Mouse (Mus musculus) stomach, embryonic 16.5 days (tissue): ENCODE data around the gene Frmd7. TPM values are rescaled to one million over a fixed set of nuclear protein-coding genes. Genes with fewer than 3 reads are reported as not detected.

Experiments used
- ATAC-seq: fragments of 200-750 bp; cut with Nextera tagmentation; 2 replicates; pipeline ENCODE4 v1.8.0; 2017; ENCODE audit warnings: moderate number of reproducible peaks, moderate TSS enrichment; ENCODE audit not compliant: insufficient read depth, low FRiP score
- H3K27ac ChIP-seq: fragments of 300-500 bp; sonication (generic); 2 replicates; pipeline ENCODE4 v1.5.1; 2014; ENCODE audit warnings: low read length
- H3K27me3 ChIP-seq: fragments of 300-500 bp; sonication (generic); 2 replicates; pipeline ENCODE4 v1.6.1; 2014; ENCODE audit warnings: low read length, control low read depth, mixed read lengths; ENCODE audit not compliant: control insufficient read depth, insufficient read depth
- H3K36me3 ChIP-seq: fragments of 300-500 bp; sonication (generic); 2 replicates; pipeline ENCODE4 v1.6.1; 2014; ENCODE audit warnings: low read length; ENCODE audit not compliant: control insufficient read depth, insufficient read depth
- H3K4me1 ChIP-seq: fragments of 300-500 bp; sonication (generic); 2 replicates; pipeline ENCODE4 v1.6.1; 2014; ENCODE audit warnings: low read length, control low read depth, mixed read lengths; ENCODE audit not compliant: control insufficient read depth, insufficient read depth
- H3K4me2 ChIP-seq: fragments of 300-500 bp; sonication (generic); 2 replicates; pipeline ENCODE4 v1.6.1; 2014; ENCODE audit warnings: low read depth, low read length, mixed read lengths
- H3K4me3 ChIP-seq: fragments of 300-500 bp; sonication (generic); replicated peaks from 2 replicates; pipeline ENCODE4 v1.5.1; 2014; ENCODE audit warnings: mild to moderate bottlenecking, low read length
- H3K9ac ChIP-seq: fragments of 300-500 bp; sonication (generic); 2 replicates; pipeline ENCODE4 v1.6.1; 2014; ENCODE audit warnings: low read length
- H3K9me3 ChIP-seq: fragments of 300-500 bp; sonication (generic); replicated peaks from 2 replicates; pipeline ENCODE4 v1.6.1; 2016; ENCODE audit warnings: low read length, control low read depth; ENCODE audit not compliant: control insufficient read depth
- WGBS: fragments of 180-500 bp; shearing (Covaris S2); extraction: QIAGEN DNeasy Blood & Tissue Kit; methylation state at CpG from one replicate; pipeline ENCODE4 v1.1.7; 2014; 5-methylcytosine and 5-hydroxymethylcytosine counted together
- polyA plus RNA-seq: library from polyadenylated mRNA; unstranded; fragments of >200 nt; fragmentation: Nextera tagmentation; extraction: Ambion mirVana; gene quantifications from 2 replicates; pipeline ENCODE4 v1.2.1, GENCODE M21; 2015

Gene Frmd7
- polyA plus RNA-seq, 1 experiment from 2014 or later, result not detected

DNA sequence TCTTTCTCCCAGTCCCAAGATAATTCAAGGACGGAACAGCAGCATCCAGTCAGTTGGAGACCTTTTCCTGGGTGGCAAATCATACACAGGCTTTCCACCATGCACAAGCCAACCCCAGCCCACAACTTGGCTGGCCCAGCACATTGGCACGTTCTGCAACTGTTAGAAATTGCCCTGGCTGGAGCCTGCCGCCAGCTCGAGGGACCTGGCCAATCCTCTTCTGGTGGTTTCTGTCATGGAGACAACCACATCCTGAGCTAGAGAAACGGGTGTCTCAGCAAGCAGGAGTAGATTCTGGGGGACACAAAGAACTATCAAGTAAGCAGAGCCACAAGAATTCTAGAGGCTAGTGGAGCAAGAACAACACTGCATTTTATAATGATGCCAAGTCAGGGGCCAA, 32.6 kb downstream of the Frmd7 start:
- no peaks in the 10 kb centered on the region for H3K4me1 ChIP-seq
- H3K9ac ChIP-seq, result no peak overlapping the region
- ATAC-seq, result no peak
- no peak overlapping the region for H3K4me2 ChIP-seq
- no peak overlapping the region for H3K4me3 ChIP-seq
- no peaks in the 10 kb centered on the region for H3K36me3 ChIP-seq
- H3K27me3 ChIP-seq, result no peaks in the 10 kb centered on the region; the same call in 1 of the 2 replicates
- no peaks in the 10 kb centered on the region for H3K9me3 ChIP-seq
- H3K27ac ChIP-seq, result no peak overlapping the region
- WGBS, result 77% methylated on average over 5 of the region's 5 CpGs

DNA sequence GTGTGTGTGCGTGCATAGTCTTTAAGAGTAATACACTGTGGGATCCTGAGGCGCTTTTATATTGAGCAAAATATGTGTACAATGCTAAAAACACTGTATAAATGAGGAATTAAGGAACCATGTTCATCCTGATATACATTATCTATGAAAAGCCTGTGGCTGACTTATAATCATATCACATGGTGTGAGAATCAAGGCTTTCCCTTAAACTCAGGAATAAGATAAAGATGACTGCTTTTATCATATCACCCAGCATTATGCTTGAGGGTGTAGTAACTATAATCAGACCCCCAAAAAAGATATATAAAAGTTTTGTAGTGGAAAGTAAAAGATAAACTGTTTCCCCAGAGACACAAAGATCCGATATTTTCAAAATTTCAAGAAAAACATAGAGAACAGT, 39.0 kb downstream of the Frmd7 start:
- WGBS, result 82% methylated on average over 3 of the region's 3 CpGs
- no peak overlapping the region for H3K9ac ChIP-seq
- H3K4me1 ChIP-seq, result no peaks in the 10 kb centered on the region
- no peaks in the 10 kb centered on the region for H3K9me3 ChIP-seq
- no peak overlapping the region for H3K4me3 ChIP-seq
- H3K36me3 ChIP-seq, result no peaks in the 10 kb centered on the region
- no peak for ATAC-seq
- no peaks in the 10 kb centered on the region; the same call in 1 of the 2 replicates for H3K27me3 ChIP-seq
- H3K27ac ChIP-seq, result no peak overlapping the region
- H3K4me2 ChIP-seq, result no peak overlapping the region

DNA sequence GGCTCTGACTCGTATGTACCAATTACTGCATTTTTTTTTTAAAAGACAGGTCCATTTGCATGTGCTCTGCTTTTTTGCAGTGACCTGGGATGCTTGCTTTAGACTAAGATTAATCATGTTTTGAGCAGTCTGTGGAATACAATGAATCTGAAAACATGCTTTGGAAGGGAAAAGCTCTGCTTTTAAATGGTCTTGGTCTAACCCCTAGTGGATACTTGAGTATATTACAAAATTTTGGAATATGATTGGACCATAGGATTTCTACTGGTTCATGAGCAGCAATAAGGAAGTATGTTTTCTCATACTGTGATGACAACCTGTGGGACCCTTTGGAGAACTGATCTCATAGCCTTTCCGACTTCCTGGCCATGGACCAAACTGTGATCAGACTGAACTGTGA, 54.5 kb downstream of the Frmd7 start:
- Histone ChIP-seq H3K4me1 (no peaks in the 10 kb centered on the region), H3K27me3 (no peaks in the 10 kb centered on the region), H3K9me3 (no peaks in the 10 kb centered on the region), H3K9ac (no peak overlapping the region), H3K4me2 (no peak overlapping the region), H3K4me3 (no peak overlapping the region), H3K36me3 (no peaks in the 10 kb centered on the region), H3K27ac (no peak overlapping the region)
- no peak for ATAC-seq
- WGBS, result 69% methylated on average over 2 of the region's 2 CpGs

GRCm38 (mm10) chrX:50874246-50875002, 68.1 kb downstream of the Frmd7 start:
- Histone ChIP-seq H3K4me1 (no peaks in the 10 kb centered on the region), H3K4me2 (no peak overlapping the region), H3K36me3 (no peaks in the 10 kb centered on the region), H3K9me3 (no peaks in the 10 kb centered on the region), H3K9ac (no peak overlapping the region), H3K27me3 (no peaks in the 10 kb centered on the region), H3K4me3 (no peak overlapping the region), H3K27ac (no peak overlapping the region)
- ATAC-seq, result no peak
- WGBS, result 80% methylated on average over 6 of the region's 6 CpGs

- H3K9me3 ChIP-seq, result no peaks in the 10 kb centered on the region
- WGBS, result 75% methylated on average over 5 of the region's 5 CpGs
- ATAC-seq, result no peak
- no peak overlapping the region for H3K4me2 ChIP-seq
- H3K4me1 ChIP-seq, result no peaks in the 10 kb centered on the region
- no peak overlapping the region for H3K9ac ChIP-seq
- no peaks in the 10 kb centered on the region; the same call in 1 of the 2 replicates for H3K27me3 ChIP-seq
- no peak overlapping the region for H3K4me3 ChIP-seq
- H3K36me3 ChIP-seq, result no peaks in the 10 kb centered on the region
- no peak overlapping the region for H3K27ac ChIP-seq
Observed at GRCm38 (mm10) chrX:50864734-50865133, 77.8 kb downstream of the Frmd7 start.

GRCm38 (mm10) chrX:50863771-50864170, 78.7 kb downstream of the Frmd7 start:
- 54% methylated on average over 2 of the region's 2 CpGs for WGBS

DNA sequence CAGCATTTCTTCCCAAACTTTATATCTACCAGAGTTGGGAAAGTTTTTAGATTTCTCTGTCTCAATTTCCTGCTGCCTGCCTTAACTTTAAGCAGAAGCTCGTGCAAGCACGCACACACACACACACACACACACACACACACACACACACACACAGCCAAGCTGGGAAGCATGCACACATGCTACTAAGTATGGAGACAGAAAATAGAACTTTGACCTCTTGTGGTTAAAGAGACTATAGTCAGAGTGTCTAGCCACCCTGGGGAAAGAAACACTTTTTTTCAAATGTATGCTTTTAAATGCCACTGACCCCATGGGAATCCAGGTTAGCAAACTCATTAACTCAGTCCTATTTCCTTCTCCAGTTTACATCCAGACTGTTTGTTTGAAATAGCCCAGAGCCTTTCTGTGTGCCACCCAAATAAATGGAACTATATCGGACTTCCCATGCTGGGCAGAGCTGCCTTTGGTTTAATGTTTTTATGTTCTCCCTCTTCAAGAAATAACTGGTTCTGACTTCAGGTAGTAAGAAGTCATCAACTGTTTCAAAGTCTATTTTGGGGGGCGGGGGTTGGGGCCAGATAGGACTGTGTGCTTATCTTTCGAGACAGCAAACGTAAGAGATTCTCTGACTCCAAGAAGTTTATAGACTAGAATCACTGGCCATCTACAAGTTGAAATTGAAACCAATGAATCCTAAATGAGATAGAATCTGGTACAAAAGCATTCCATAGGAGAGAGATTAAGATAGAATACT, 91.9 kb downstream of the Frmd7 start:
- Histone ChIP-seq H3K9ac (no peak overlapping the region), H3K4me2 (no peak overlapping the region), H3K4me3 (no peak overlapping the region), H3K36me3 (no peaks in the 10 kb centered on the region), H3K27ac (no peak overlapping the region), H3K9me3 (no peaks in the 10 kb centered on the region), H3K27me3 (no peaks in the 10 kb centered on the region; the same call in 1 of the 2 replicates), H3K4me1 (no peaks in the 10 kb centered on the region)
- no peak for ATAC-seq
- WGBS, result 55% methylated on average over 6 of the region's 6 CpGs

More at GRCm38 (mm10) chrX:50863771-50864170, 78.7 kb downstream of the Frmd7 start:
- no peaks in the 10 kb centered on the region for H3K9me3 ChIP-seq
- no peaks in the 10 kb centered on the region for H3K4me1 ChIP-seq
- H3K27me3 ChIP-seq, result no peaks in the 10 kb centered on the region; the same call in 1 of the 2 replicates
- no peak overlapping the region for H3K9ac ChIP-seq
- H3K4me2 ChIP-seq, result no peak overlapping the region
- no peak for ATAC-seq
- H3K27ac ChIP-seq, result no peak overlapping the region
- no peak overlapping the region for H3K4me3 ChIP-seq
- no peaks in the 10 kb centered on the region for H3K36me3 ChIP-seq

Other genes with a start within 250 kb of the Frmd7 start
- 6.1 and 6.5 TPM in 2 replicates for gene Stk26, start 101.7 kb downstream of the Frmd7 start, polyA plus RNA-seq
- 18.0 TPM in 2 replicates for gene Rap2c, start 75.3 kb upstream of the Frmd7 start, polyA plus RNA-seq